Mouse (Mus musculus): ENCODE data around the gene Hgd.
"Not testable (repeated sequence)": the region's sequence is repeated elsewhere in the genome, so short reads cannot be mapped to it uniquely, and the experiment has no call there.

Hgd gene

GRCm38 (mm10) chr16:37629011-37629410 is 49.1 kb downstream of the Hgd start:
- DNase-seq (ENCODE audit: low read depth, low spot score): no peak

- DNase-seq (ENCODE audit: low read depth, low spot score): no peak
Observed at GRCm38 (mm10) chr16:37634578-37634977, 54.6 kb downstream of the Hgd start.

GRCm38 (mm10) chr16:37635095-37635494 is 55.1 kb downstream of the Hgd start:
- DNase-seq (ENCODE audit: low read depth, low spot score): no peak

- peak; percentile 49 for DNase-seq (ENCODE audit: low read depth, low spot score)
Observed at GRCm38 (mm10) chr16:37636107-37636506, 56.2 kb downstream of the Hgd start.

- DNase-seq (ENCODE audit: low read depth, low spot score): no peak
Observed at GRCm38 (mm10) chr16:37637802-37638201, 57.8 kb downstream of the Hgd start.

- DNase-seq (ENCODE audit: low read depth, low spot score): not testable (repeated sequence)
Observed at GRCm38 (mm10) chr16:37640522-37640921, 60.6 kb downstream of the Hgd start.

GRCm38 (mm10) chr16:37644486-37644885 is 64.5 kb downstream of the Hgd start:
- no peak for DNase-seq (ENCODE audit: low read depth, low spot score)

GRCm38 (mm10) chr16:37645211-37645610 is 65.3 kb downstream of the Hgd start:
- no peak for DNase-seq (ENCODE audit: low read depth, low spot score)

- no peak for DNase-seq (ENCODE audit: low read depth, low spot score)
Observed at GRCm38 (mm10) chr16:37645799-37646198, 65.8 kb downstream of the Hgd start.

- DNase-seq (ENCODE audit: low read depth, low spot score): no peak
Observed at GRCm38 (mm10) chr16:37647067-37647466, 67.1 kb downstream of the Hgd start.

GRCm38 (mm10) chr16:37647936-37648335 is 68.0 kb downstream of the Hgd start:
- no peak for DNase-seq (ENCODE audit: low read depth, low spot score)

- no peak for DNase-seq (ENCODE audit: low read depth, low spot score)
Observed at GRCm38 (mm10) chr16:37649068-37649467, 69.1 kb downstream of the Hgd start.

GRCm38 (mm10) chr16:37651467-37651866 is 71.5 kb downstream of the Hgd start:
- peak; percentile 93 for DNase-seq (ENCODE audit: low read depth, low spot score)

GRCm38 (mm10) chr16:37652654-37653053 is 72.7 kb downstream of the Hgd start:
- no peak for DNase-seq (ENCODE audit: low read depth, low spot score)

- no peak for DNase-seq (ENCODE audit: low read depth, low spot score)
Observed at GRCm38 (mm10) chr16:37653058-37653457, 73.1 kb downstream of the Hgd start.

GRCm38 (mm10) chr16:37653731-37654657 is 74.0 kb downstream of the Hgd start, which contains the start of gene Ndufb4:
TSS of gene Ndufb4 (minus strand) at chr16:37654453.
- peak; percentile 99 for DNase-seq (ENCODE audit: low read depth, low spot score)

- no peak for DNase-seq (ENCODE audit: low read depth, low spot score)
Observed at GRCm38 (mm10) chr16:37654831-37655455, 75.0 kb downstream of the Hgd start.

- DNase-seq (ENCODE audit: low read depth, low spot score): peak; percentile 83
Observed at GRCm38 (mm10) chr16:37655756-37656347, 75.9 kb downstream of the Hgd start.

GRCm38 (mm10) chr16:37656796-37657195 is 76.8 kb downstream of the Hgd start:
- no peak for DNase-seq (ENCODE audit: low read depth, low spot score)

- DNase-seq (ENCODE audit: low read depth, low spot score): no peak
Observed at GRCm38 (mm10) chr16:37663643-37664459, 83.9 kb downstream of the Hgd start.

GRCm38 (mm10) chr16:37665394-37665935 is 85.5 kb downstream of the Hgd start:
- DNase-seq (ENCODE audit: low read depth, low spot score): no peak
